Mouse (Mus musculus) embryonic fibroblast, embryonic 13.5 days (primary cell): Measurements from ENCODE around the gene Mettl7a3. TPM values are rescaled to one million over a fixed set of nuclear protein-coding genes. Genes with fewer than 3 reads are reported as not detected.
"Not testable (repeated sequence)": the region's sequence is repeated elsewhere in the genome, so short reads cannot be mapped to it uniquely, and the experiment has no call there.

Source experiments
- H3K27ac ChIP-seq: 2 replicates; pipeline ENCODE4 v1.5.1; 2012; ENCODE audit warnings: low read length, control low read depth, inconsistent platforms; ENCODE audit not compliant: insufficient read depth
- H3K4me1 ChIP-seq: 2 replicates; pipeline ENCODE4 v1.6.1; 2011; ENCODE audit warnings: low read length; ENCODE audit not compliant: control insufficient read depth, insufficient read depth
- H3K4me3 ChIP-seq: 2 replicates; pipeline ENCODE4 v1.5.1; 2011; ENCODE audit warnings: mild to moderate bottlenecking, control low read depth, low read length; ENCODE audit not compliant: insufficient read depth
- CTCF ChIP-seq: IDR thresholded peaks from 2 replicates; pipeline ENCODE4 v1.5.1; 2011; ENCODE audit warnings: mild to moderate bottlenecking, control low read depth, low read length, moderate library complexity, borderline replicate concordance; ENCODE audit not compliant: insufficient read depth
- POLR2A ChIP-seq: IDR thresholded peaks from 2 replicates; pipeline ENCODE4 v1.6.1; 2011; ENCODE audit warnings: low read depth, mild to moderate bottlenecking, control low read depth, low read length, moderate library complexity
- polyA plus RNA-seq: library from polyadenylated mRNA; stranded (reverse); fragments of >200 nt; gene quantifications from 2 replicates; pipeline ENCODE4 v1.2.4, GENCODE M21; 2011; ENCODE audit warnings: low read depth; ENCODE audit not compliant: missing spikeins, insufficient read length

The Mettl7a3 gene
- polyA plus RNA-seq, 1 experiment, result not detected

DNA sequence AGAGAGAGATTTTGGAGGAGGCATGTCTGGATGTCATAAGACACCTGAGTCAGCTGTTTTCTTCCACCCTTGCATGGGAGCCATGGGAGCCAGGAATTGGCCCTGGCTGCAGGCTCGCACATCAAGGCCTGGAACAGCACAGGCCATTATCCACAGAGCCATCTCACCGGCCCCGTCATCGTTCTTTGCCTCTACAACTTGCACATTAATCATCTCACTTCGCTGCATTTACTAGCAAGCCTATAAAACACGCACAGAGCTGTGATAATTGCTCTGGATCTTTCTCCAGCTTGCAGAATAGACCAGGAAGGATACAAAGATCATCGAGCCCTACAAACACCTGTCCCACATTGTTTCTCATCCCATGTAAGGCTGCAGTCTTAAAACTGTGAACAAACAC, 4.0 kb upstream of the Mettl7a3 start:
- Histone ChIP-seq H3K27ac (no peak overlapping the region), H3K4me3 (no peak overlapping the region), H3K4me1 (no peaks in the 10 kb centered on the region)
- TF ChIP-seq CTCF (no peak), POLR2A (no peak)

DNA sequence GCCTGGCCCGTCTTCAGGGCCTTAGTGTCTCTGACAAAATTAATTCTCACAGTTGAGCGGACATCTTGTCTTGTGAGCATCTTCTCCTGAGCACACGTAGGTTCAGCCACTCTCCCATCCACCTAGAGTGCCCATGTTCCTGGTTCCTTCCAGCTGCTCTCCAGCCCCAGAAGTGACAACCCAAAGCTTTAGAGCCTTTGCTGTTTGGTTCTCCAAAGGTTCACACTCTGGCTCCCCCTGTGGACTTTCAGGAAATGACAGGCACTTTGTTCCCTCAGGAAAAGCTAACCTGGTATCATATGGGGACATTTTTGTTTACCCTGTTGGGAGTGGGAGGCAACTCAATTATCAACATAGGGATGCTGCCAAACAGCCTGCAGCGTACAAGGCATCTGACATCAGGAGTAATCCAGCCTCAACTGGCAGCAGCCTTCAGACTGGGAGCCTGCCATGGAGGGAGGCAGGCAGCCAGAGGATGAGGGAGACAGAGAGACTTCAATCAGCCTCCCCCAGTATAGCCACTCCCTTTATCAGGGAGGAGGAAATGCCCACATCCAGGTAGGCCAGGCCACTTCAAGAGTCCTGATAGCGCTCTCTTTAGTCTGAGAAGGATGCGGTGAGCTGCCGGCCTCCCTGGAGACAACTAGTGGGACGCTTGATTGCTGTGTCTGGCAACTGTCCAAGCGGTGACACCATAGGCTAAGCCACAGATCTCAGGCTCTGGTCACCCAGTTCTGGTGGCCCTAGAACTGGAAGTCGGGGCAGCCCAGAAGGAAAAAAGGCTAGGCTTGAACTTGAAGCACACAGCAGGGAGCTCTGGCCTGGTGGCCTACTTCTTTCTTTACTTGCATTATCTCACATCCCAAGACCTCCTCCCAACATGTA, 2.4 kb upstream of the Mettl7a3 start:
- not testable (repeated sequence) for H3K4me3 ChIP-seq, H3K4me1 ChIP-seq, H3K27ac ChIP-seq

DNA sequence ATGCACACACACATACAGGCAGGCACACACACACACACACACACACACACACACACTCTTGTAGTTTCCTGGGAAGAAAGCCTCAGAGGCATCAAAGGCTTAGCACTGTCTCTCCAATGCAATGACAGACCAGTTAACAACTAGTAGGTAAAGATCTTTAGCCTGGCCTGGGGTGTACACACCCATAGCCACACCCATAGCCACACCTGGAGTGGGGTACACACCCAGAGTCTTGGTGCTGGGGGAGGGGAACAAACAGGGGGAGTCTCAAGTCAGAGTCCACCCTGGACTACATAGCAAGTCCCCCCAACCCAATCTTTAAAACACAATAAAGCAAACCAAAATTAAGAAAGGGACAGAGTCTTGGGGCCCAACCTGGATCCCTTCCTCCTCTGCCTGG, 2.6 kb downstream of the Mettl7a3 start:
- not testable (repeated sequence) for H3K4me1 ChIP-seq, H3K4me3 ChIP-seq, H3K27ac ChIP-seq

DNA sequence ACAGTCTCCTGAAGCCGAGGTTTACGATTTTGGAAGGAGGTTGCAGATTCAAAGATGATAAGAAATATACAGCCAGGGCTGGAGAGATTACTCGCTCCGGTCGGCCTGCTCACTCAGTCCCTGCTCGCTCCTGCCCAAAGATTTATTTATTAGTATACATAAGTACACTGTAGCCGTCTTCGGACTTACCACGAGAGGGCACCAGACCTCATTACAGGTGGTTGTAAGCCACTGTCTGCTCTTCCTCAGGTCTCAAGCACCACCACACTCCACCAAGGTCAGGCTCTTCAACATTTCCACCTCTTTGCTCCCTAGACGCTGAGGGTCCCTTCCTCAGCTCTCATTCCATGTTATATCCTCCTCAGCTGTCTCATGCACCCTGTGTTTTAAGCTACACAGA, 3.1 kb downstream of the Mettl7a3 start:
- not testable (repeated sequence) for H3K4me3 ChIP-seq, H3K4me1 ChIP-seq, H3K27ac ChIP-seq

DNA sequence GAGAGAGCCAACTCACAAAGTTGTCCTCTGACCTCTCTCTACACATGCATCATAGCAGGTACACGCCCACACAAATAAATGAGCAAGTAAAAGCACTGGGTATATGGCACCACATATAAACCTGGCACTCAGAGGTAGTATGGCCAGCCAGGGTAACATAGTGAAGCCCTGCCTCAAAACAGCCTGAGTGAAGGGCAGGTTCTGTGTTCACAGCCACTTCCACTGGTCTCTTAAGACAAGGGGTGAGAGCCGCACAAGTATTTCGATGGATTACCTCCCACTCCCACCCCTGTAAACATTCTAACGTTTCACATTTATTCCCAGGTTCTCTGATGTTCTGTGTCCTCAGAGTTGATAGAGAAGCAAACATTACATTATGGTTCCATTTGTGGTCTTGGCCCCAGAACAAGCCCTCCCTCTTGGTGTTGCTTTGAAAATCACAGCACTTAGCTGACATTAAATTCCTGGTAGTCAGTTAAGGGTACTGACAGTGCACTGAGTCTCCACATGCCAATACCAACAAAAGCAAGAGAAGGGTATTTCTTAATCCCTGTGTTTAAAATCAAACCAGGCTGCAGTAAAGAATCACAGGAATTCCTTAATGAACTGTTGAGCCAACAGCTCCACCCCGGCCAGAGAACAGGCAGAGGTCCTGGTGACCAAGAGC, 6.7 kb downstream of the Mettl7a3 start:
- not testable (repeated sequence) for H3K4me1 ChIP-seq, H3K4me3 ChIP-seq, H3K27ac ChIP-seq

DNA sequence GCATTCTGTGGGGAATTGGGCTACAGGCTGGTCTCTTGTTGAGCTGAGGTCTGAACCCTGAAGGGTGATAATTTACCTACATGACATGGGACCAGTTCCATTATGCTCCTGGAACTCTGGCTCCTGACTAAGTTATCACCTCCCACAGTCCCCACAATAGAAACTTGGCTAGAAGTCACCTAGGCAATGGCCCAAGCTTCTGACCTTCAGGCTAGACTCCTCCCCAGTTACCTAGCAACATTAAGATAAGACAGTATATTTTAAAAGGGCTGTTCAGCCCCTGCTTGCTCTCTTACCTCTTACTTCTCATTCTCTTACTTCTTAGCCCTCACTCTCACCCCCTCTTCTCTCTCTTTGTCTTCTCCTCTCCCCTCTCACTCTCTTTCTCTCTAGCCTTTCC, 10.8 kb downstream of the Mettl7a3 start:
- H3K4me3 ChIP-seq, result no peak overlapping the region
- H3K27ac ChIP-seq, result no peak overlapping the region
- TF ChIP-seq CTCF (no peak), POLR2A (no peak)
- H3K4me1 ChIP-seq, result no peaks in the 10 kb centered on the region

DNA sequence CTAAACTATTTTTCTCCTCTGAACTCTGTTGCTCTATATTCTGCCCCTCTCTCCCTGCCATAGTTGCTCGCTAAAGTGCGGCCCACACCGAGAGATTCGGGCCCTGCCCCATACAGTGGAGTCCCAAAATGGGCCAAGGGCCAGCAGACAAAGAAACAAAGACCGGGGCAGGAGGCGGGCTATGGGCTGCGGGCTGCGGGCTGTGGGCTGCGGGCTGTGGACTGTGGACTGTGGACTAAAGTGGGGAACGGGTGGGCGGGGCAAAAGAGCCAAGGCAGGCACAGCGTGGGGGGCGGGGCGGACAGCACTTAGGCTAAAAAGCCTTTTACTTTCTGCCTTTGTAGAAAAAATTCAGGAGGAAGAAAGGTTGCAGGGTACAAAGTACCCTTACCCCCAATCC, 12.0 kb downstream of the Mettl7a3 start:
- no peak overlapping the region for H3K4me3 ChIP-seq
- H3K27ac ChIP-seq, result no peak overlapping the region
- no peaks in the 10 kb centered on the region for H3K4me1 ChIP-seq
- TF ChIP-seq POLR2A, result no peak
- no peak for TF ChIP-seq CTCF

DNA sequence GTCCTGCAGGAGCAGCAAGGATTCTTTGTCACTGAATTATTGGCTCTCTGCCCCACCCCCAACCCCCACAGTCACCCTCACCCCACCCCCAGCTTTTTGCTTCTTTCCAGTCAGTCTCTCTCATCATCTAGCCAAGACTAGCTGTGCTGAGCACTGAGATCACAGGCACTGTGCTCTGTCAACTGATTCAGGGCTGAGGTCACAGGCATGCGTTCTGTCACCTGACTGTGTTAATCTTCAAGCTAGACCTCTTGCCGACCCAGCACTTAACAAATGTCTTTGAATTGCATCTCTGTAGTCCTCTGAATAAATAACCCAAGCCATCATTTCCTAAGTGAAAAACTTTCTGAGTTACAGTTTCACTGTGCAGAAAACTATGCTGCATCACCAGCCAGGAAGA, 14.8 kb downstream of the Mettl7a3 start:
- TF ChIP-seq CTCF (no peak), POLR2A (no peak)
- no peak overlapping the region for H3K27ac ChIP-seq
- H3K4me1 ChIP-seq, result no peaks in the 10 kb centered on the region
- H3K4me3 ChIP-seq, result no peak overlapping the region

DNA sequence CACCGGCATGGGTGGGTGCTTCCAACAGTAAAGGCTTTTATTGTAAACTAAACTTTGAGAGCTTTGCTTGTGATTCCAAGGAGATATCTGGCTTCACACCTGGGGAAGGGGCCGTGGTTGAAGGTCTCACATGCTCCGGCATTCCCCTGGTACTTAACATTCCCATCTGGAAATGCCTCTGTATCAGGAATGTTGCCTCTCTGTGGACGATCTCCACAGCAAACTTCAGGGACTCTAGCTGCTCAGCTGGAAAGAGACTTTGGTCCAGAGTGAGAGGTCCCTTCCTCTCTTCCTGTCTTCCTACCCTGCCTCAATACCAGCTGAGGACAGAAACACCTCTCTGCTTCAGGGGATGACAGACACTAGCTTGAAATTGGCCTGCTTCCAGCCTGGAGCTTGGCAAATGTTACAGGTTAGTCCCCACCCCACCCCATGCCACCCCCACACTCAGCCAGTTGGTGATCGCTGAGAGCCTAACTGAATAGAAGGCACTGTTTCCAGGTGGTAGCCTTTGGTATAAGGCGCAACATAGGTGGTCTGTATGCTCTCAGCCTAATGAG, 16.9 kb downstream of the Mettl7a3 start:
- H3K27ac ChIP-seq, result no peak overlapping the region
- no peak overlapping the region for H3K4me3 ChIP-seq
- no peaks in the 10 kb centered on the region for H3K4me1 ChIP-seq
- TF ChIP-seq CTCF (no peak), POLR2A (no peak)

DNA sequence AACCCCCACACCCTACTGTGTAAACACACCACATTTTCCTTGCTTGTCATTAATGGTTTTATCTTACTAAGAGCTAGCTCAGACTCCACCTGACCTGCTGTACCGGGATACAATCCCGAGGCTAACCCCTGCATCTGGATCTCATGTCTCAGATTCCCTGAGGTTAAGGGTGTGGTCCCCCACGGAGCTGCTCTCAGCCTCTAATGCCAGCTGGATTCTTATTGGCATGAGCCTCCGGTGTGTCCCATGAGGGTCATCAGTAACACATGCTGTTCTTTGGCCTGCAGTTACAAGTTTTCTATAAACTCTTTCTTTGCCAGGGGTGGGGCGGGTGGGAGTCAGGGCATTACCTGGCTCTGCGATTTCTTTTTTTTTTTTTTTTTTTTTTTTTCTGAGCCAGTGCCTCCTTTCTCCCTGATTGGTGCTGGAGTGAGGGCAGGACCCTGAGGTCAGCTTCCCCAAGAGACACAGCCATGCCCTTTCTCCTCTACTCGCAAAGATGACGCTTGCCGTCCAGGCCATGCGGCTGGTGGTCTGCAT, 18.1 kb downstream of the Mettl7a3 start, which contains the start of the genes Methig1 and Mettl7a2:
TSS of gene Methig1 (plus strand) at position 439 of the 540 bp plus-strand sequence.
TSS of gene Mettl7a2 (plus strand) at position 490 of the 540 bp plus-strand sequence.
- no peaks in the 10 kb centered on the region for H3K4me1 ChIP-seq
- TF ChIP-seq CTCF (no peak), POLR2A (no peak)
- no peak within 1 kb of the TSS for H3K27ac ChIP-seq
- no peak within 1 kb of the TSS for H3K4me3 ChIP-seq

DNA sequence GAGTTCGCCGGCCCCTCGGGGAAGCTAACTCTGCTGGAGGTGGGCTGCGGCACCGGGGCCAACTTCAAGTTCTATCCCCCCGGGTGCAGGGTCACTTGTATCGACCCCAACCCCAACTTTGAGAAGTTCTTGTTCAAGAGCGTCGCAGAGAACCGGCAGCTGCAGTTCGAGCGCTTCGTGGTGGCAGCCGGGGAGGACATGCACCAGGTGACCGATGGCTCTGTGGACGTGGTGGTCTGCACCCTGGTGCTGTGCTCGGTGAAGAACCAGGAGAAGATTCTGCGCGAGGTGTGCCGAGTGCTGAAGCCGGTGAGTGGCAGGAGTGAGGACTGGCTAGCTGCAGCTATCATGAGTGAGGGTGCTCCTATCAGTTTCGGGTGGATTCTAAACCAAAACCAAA, 18.7 kb downstream of the Mettl7a3 start:
- H3K27ac ChIP-seq, H3K4me3 ChIP-seq, H3K4me1 ChIP-seq: not testable (repeated sequence)
